Comparison of ENCODE assay signal across 11 mouse cellular contexts in the genomic region with DNA sequence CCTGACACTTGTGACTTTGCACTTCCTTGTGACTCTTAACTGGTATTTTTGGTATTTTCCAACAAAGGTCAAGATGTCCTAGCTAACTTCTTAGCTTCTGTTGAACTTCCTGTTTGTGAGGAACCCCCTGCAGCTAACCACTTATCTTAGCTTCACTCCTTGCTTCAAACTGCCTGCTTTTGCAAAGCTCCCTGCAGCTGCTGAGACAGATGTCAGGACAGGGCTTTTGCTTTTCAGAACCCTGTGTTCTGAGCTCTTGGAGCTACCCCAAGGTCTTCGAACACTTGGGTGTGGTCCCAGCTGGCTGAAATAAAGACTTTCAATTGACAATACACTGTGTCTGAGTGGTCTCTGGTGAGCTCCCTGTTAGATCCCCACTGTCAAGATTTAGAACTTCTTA.
DNase-seq lines count a peak whose midpoint lies in the region.
"Had no signal": no experiment of that assay in that cellular context is flagged by ENCODE, and none has a peak within 500 bp of the region (broad histone marks: within the 10 kb centered on the region; RNA-seq: fewer than 3 reads in every experiment).

No protein-coding gene starts in this region.

- peak; percentile 1 for DNase-seq in embryo, embryonic 10.5 days (ENCODE audit: low spot score)
- no peak for DNase-seq in embryo, embryonic 9.5 days (ENCODE audit: extremely low spot score)
- peak; percentile 3 for DNase-seq in thymus, postnatal 25 days
- no peak for DNase-seq in thymus, postnatal 10 days (ENCODE audit: low spot score in 2 of 2)
- DNase-seq in heart, adult 9 months (ENCODE audit: low spot score in 2 of 2) = peak; percentile 8 to 46
- peak; percentile 7 for DNase-seq in thymus, postnatal 4 days
- DNase-seq in cerebellum, postnatal 10 days = no peak
- DNase-seq in ovary, postnatal 14 days (ENCODE audit: low spot score) = no peak
- DNase-seq: adrenal gland, adult 2 months; cerebellum, adult 8-10 months; spleen, adult 18-20 months had no signal

Comparison
In these comparisons a context has a peak if more than half of its experiments do, and no peak if none do; other contexts are left out.
1. DNase-seq: peak in embryo, embryonic 10.5 days (single experiment), thymus, postnatal 25 days (single experiment), heart, adult 9 months (2 of 2) and thymus, postnatal 4 days (single experiment); none in embryo, embryonic 9.5 days (single experiment), thymus, postnatal 10 days (0 of 2), cerebellum, postnatal 10 days (0 of 2) and ovary, postnatal 14 days (single experiment).